Mouse (Mus musculus) brain, embryonic 14.5 days (tissue): Measurements from ENCODE around the gene Proser3. TPM values are rescaled to one million over a fixed set of nuclear protein-coding genes. Genes with fewer than 3 reads are reported as not detected.

ENCODE experiments used
- DNase-seq: peaks from one replicate; pipeline ENCODE4 v3.0.0-alpha.2; 2011; ENCODE audit warnings: low read depth
- CTCF ChIP-seq: fragments of 200-500 bp; IDR thresholded peaks from 2 replicates; pipeline ENCODE4 v1.5.1; 2012; ENCODE audit warnings: inconsistent platforms, mild to moderate bottlenecking, moderate library complexity, borderline replicate concordance; ENCODE audit not compliant: insufficient read depth, insufficient read length; ENCODE audit errors: extremely low read depth
- POLR2A ChIP-seq: fragments of 200-500 bp; IDR thresholded peaks from 2 replicates; pipeline ENCODE4 v1.6.1; 2012; ENCODE audit warnings: mild to moderate bottlenecking, inconsistent platforms, borderline replicate concordance; ENCODE audit not compliant: poor library complexity, insufficient read depth, insufficient read length, severe bottlenecking; ENCODE audit errors: extremely low read depth
- polyA plus RNA-seq: library from polyadenylated mRNA; depleted of rRNA; stranded (reverse); fragments of >200 nt; gene quantifications from 2 replicates; pipeline ENCODE4 v1.2.3, GENCODE M21; 2012; rRNA removed

Gene Proser3
- 24.1 and 27.9 TPM in 2 replicates for polyA plus RNA-seq

GRCm38 (mm10) chr7:30552102-30553020 lies at the start of gene Proser3, which contains the start of gene Hspb6:
TSS of gene Proser3 (minus strand) at chr7:30552299.
TSS of gene Hspb6 (plus strand) at chr7:30552178.
- TF ChIP-seq POLR2A (peak; percentile 23; the same call in 1 of the 2 replicates), CTCF (no peak)
- DNase-seq, result peak; percentile 100

GRCm38 (mm10) chr7:30600651-30601050 lies 48.6 kb upstream of the Proser3 start:
- TF ChIP-seq CTCF, result no peak
- no peak for TF ChIP-seq POLR2A
- no peak for DNase-seq

GRCm38 (mm10) chr7:30599933-30600353 lies 47.8 kb upstream of the Proser3 start:
- no peak for TF ChIP-seq POLR2A
- DNase-seq, result peak; percentile 99

- TF ChIP-seq CTCF (no peak), POLR2A (no peak)
- DNase-seq, result no peak
Measured at GRCm38 (mm10) chr7:30598786-30599185, 46.7 kb upstream of the Proser3 start, which contains the start of gene Zbtb32. TSS of gene Zbtb32 (minus strand) at chr7:30598909.

GRCm38 (mm10) chr7:30596811-30597210 lies 44.7 kb upstream of the Proser3 start:
- TF ChIP-seq POLR2A, result no peak
- TF ChIP-seq CTCF, result no peak
- no peak for DNase-seq

- DNase-seq, result no peak
- TF ChIP-seq CTCF, result no peak
- no peak for TF ChIP-seq POLR2A
Measured at GRCm38 (mm10) chr7:30596093-30596492, 44.0 kb upstream of the Proser3 start.

GRCm38 (mm10) chr7:30594510-30595024 lies 42.5 kb upstream of the Proser3 start:
- TF ChIP-seq CTCF (no peak), POLR2A (no peak)
- no peak for DNase-seq

- no peak for TF ChIP-seq CTCF
- no peak for TF ChIP-seq POLR2A
Measured at GRCm38 (mm10) chr7:30593579-30594509, 41.7 kb upstream of the Proser3 start.

GRCm38 (mm10) chr7:30592772-30593423 lies 40.8 kb upstream of the Proser3 start:
- DNase-seq, result no peak
- no peak for TF ChIP-seq CTCF
- no peak for TF ChIP-seq POLR2A

More at GRCm38 (mm10) chr7:30593579-30594509, 41.7 kb upstream of the Proser3 start:
- no peak for DNase-seq

GRCm38 (mm10) chr7:30591605-30591951 lies 39.5 kb upstream of the Proser3 start:
- TF ChIP-seq CTCF, result no peak
- TF ChIP-seq POLR2A, result no peak
- DNase-seq, result peak; percentile 9
